Mouse (Mus musculus) MEL (cell line): Measurements from ENCODE around the gene Vmn1r47. TPM values are rescaled to one million over a fixed set of nuclear protein-coding genes. Genes with fewer than 3 reads are reported as not detected.
"Not testable (repeated sequence)": the region's sequence is repeated elsewhere in the genome, so short reads cannot be mapped to it uniquely, and the experiment has no call there.

Experiments used
- DNase-seq: peaks from one replicate; pipeline ENCODE4 v3.0.0; 2011; ENCODE audit warnings: low read depth, low spot score
- H3K27ac ChIP-seq: 2 replicates; pipeline ENCODE4 v1.5.1; 2012; ENCODE audit warnings: low read depth, mild to moderate bottlenecking, control low read depth, low read length, moderate library complexity; ENCODE audit not compliant: control insufficient read depth
- H3K27me3 ChIP-seq, 2 experiments: fragments of 150-350 bp in 1 of 2; sonication (generic) in 1 of 2; 2 replicates each; pipeline ENCODE4 v1.6.1; 2012; ENCODE audit warnings: low read length in 2 of 2, mild to moderate bottlenecking in 2 of 2, improper control_type of control experiment in 1 of 2, moderate library complexity in 1 of 2; ENCODE audit not compliant: insufficient read depth in 2 of 2, control insufficient read depth in 1 of 2
- H3K36me3 ChIP-seq, 2 experiments: 2 replicates each; pipeline ENCODE4 v1.6.1; 2012 to 2014; ENCODE audit warnings: low read length in 2 of 2, improper control_type of control experiment in 1 of 2, inconsistent platforms in 1 of 2, mild to moderate bottlenecking in 1 of 2; ENCODE audit not compliant: insufficient read depth in 2 of 2, control insufficient read depth in 1 of 2
- H3K4me1 ChIP-seq, 2 experiments: fragments of 150-350 bp in 1 of 2; sonication (generic) in 1 of 2; 2 replicates each; pipeline ENCODE4 v1.6.1; 2012; ENCODE audit warnings: low read length in 2 of 2, improper control_type of control experiment in 1 of 2, mild to moderate bottlenecking in 1 of 2; ENCODE audit not compliant: insufficient read depth in 2 of 2, control insufficient read depth in 1 of 2
- H3K4me3 ChIP-seq, 2 experiments: fragments of 150-350 bp in 1 of 2; sonication (generic) in 1 of 2; 2 replicates each; pipeline ENCODE4 v1.5.1; 2012; ENCODE audit warnings: low read depth in 2 of 2, low read length in 2 of 2, mild to moderate bottlenecking in 2 of 2, moderate library complexity in 2 of 2, control low read depth in 1 of 2, improper control_type of control experiment in 1 of 2; ENCODE audit not compliant: control insufficient read depth in 1 of 2, insufficient read depth in 1 of 2
- H3K79me2 ChIP-seq: 2 replicates; pipeline ENCODE4 v1.6.1; 2012; ENCODE audit warnings: mild to moderate bottlenecking, low read length, moderate library complexity; ENCODE audit not compliant: control insufficient read depth, poor library complexity, insufficient read depth
- H3K9ac ChIP-seq: 2 replicates; pipeline ENCODE4 v1.6.1; 2012; ENCODE audit warnings: low read depth, mild to moderate bottlenecking, control low read depth, low read length, moderate library complexity; ENCODE audit not compliant: control insufficient read depth, poor library complexity, severe bottlenecking
- H3K9me3 ChIP-seq: fragments of 150-350 bp; sonication (generic); replicated peaks from 2 replicates; pipeline ENCODE4 v1.6.1; 2012; ENCODE audit warnings: mild to moderate bottlenecking, low read length, improper control_type of control experiment, moderate library complexity; ENCODE audit not compliant: insufficient read depth
- CHD1 ChIP-seq: IDR thresholded peaks from 2 replicates; pipeline ENCODE4 v1.6.1; 2012; ENCODE audit warnings: low read depth, mild to moderate bottlenecking, inconsistent platforms, low read length, improper control_type of control experiment
- CTCF ChIP-seq, 3 experiments: IDR thresholded peaks in 2 of 3; conservative IDR thresholded peaks in 1 of 3; 2 replicates each; pipeline ENCODE4 v1.5.1; 2011 to 2012; ENCODE audit warnings: low read length in 3 of 3, low read depth in 2 of 3, mild to moderate bottlenecking in 2 of 3, improper control_type of control experiment in 1 of 3, inconsistent platforms in 1 of 3, mixed read lengths in 1 of 3, moderate library complexity in 1 of 3; ENCODE audit not compliant: control insufficient read depth in 1 of 3, insufficient read depth in 1 of 3, poor library complexity in 1 of 3, severe bottlenecking in 1 of 3
- GABPA ChIP-seq: IDR thresholded peaks from 2 replicates; pipeline ENCODE4 v1.6.1; 2012; ENCODE audit warnings: low read depth, mild to moderate bottlenecking, inconsistent platforms, low read length, improper control_type of control experiment, moderate library complexity
- GATA1 ChIP-seq: IDR thresholded peaks from 2 replicates; pipeline ENCODE4 v1.6.1; 2011; ENCODE audit warnings: low read depth, low read length, improper control_type of control experiment
- MXI1 ChIP-seq: IDR thresholded peaks from 2 replicates; pipeline ENCODE4 v1.6.1; 2011; ENCODE audit warnings: mild to moderate bottlenecking, low read depth, low read length, improper control_type of control experiment
- RCOR1 ChIP-seq: IDR thresholded peaks from 2 replicates; pipeline ENCODE4 v1.6.1; 2012; ENCODE audit warnings: low read depth, mild to moderate bottlenecking, inconsistent platforms, low read length, improper control_type of control experiment
- SIN3A ChIP-seq: IDR thresholded peaks from 2 replicates; pipeline ENCODE4 v1.6.1; 2012; ENCODE audit warnings: low read length, improper control_type of control experiment, inconsistent platforms
- SMC3 ChIP-seq: IDR thresholded peaks from 2 replicates; pipeline ENCODE4 v1.6.1; 2011; ENCODE audit warnings: low read depth, low read length, improper control_type of control experiment
- TBP ChIP-seq: IDR thresholded peaks from 2 replicates; pipeline ENCODE4 v1.8.0; 2011; ENCODE audit warnings: low read depth, low read length, improper control_type of control experiment
- polyA plus RNA-seq, 2 experiments: library from polyadenylated mRNA; stranded (reverse) in 1 of 2; unstranded in 1 of 2; fragments of >175 nt in 1 of 2; fragments of >200 nt in 1 of 2; gene quantifications; 2 replicates each; pipeline versions ENCODE4 v1.2.1 to v1.2.4; 2012; ENCODE audit warnings: low replicate concordance in 2 of 2, low read depth in 1 of 2; ENCODE audit not compliant: insufficient read length in 2 of 2, insufficient read depth in 1 of 2, missing spikeins in 1 of 2
- total RNA-seq: library from RNA; depleted of rRNA; stranded (reverse); fragments of 300-350 nt; gene quantifications from 2 replicates; pipeline ENCODE4 v1.2.3, GENCODE M21; 2012; rRNA removed

Gene Vmn1r47
- total and polyA plus RNA-seq, 3 experiments: not detected

DNA sequence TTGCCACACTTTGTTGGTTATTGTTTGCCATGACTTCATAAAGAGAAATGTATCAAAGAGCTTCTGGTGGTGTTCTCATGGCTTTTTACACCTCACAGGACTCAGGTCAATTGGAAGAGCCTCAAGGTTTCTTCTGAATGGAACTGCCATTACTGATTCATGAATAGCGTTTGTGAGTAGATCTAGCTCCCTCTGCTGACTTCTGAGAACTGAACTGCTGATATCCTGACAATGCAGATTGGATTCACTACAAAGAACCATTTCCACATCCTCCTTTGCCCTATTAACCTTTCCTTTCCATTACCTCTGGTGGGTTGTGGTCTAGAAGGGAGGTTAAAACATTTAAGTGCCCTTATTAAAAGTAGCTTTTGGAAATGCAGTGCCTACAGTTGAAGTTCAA, 30.0 kb upstream of the Vmn1r47 start:
- TF ChIP-seq SIN3A: no peak
- TF ChIP-seq GABPA: no peak
- no peak for TF ChIP-seq CTCF (IDR thresholded peaks at IDR 0.05 in 2 of 3, conservative IDR thresholded peaks at IDR 0.05 in 1 of 3; ENCODE audit: control insufficient read depth in 1 of 3, insufficient read depth in 1 of 3, low read depth in 2 of 3, low read length in 3 of 3, poor library complexity in 1 of 3, severe bottlenecking in 1 of 3)
- no peak for TF ChIP-seq TBP
- no peak for TF ChIP-seq GATA1
- no peak for TF ChIP-seq RCOR1
- TF ChIP-seq SMC3: no peak
- TF ChIP-seq MXI1: no peak
- TF ChIP-seq CHD1: no peak
- TF ChIP-seq, all 39 proteins: peak for 0

DNA sequence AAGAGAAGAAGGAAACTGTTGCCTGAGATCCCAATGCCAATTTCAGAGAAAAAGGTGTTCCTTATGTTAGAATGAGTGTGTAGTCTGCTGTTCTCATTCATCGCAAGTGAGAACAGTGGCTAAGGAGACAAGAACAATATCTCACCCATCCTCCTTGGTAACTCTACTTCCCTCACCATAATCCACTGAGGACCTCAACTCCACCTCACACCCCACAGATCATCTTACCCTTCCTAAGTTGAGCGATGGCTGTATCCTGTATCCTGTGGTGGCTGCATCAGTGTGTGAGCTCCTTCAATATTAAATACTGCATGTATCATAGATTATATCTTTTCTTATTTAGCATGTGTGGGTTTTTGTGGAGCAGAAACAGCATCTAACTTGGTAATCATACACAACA, 20.8 kb downstream of the Vmn1r47 start, which contains the start of gene Vmn1r48:
Gene Vmn1r48, minus strand, starts transcription at position 101 of the 400 bp plus-strand sequence.
- not testable (repeated sequence) for H3K4me1 ChIP-seq, H3K36me3 ChIP-seq, H3K4me3 ChIP-seq, H3K9ac ChIP-seq, H3K27me3 ChIP-seq, H3K9me3 ChIP-seq, H3K79me2 ChIP-seq, H3K27ac ChIP-seq, DNase-seq

More for the DNA sequence above, 30.0 kb upstream of the Vmn1r47 start:
- H3K4me1 ChIP-seq: no peaks in the 10 kb centered on the region
- no peaks in the 10 kb centered on the region for H3K27me3 ChIP-seq
- H3K4me3 ChIP-seq: no peak overlapping the region
- DNase-seq: no peak
- H3K27ac ChIP-seq: no peak overlapping the region
- no peaks in the 10 kb centered on the region for H3K79me2 ChIP-seq
- no peak overlapping the region for H3K9ac ChIP-seq
- H3K9me3 ChIP-seq: no peaks in the 10 kb centered on the region
- H3K36me3 ChIP-seq: no peaks in the 10 kb centered on the region

Other genes with a start within 250 kb of the Vmn1r47 start
- gene Vmn1r42, start 139.7 kb upstream of the Vmn1r47 start, total RNA-seq: not detected in 2 replicates
- gene Vmn1r42, start 139.7 kb upstream of the Vmn1r47 start, polyA plus RNA-seq: not detected
- gene Vmn1r43, start 139.7 kb upstream of the Vmn1r47 start, total RNA-seq: not detected in 2 replicates
- gene Vmn1r43, start 139.7 kb upstream of the Vmn1r47 start, polyA plus RNA-seq: under 1 TPM in 1 of 2 experiments, not detected in 1; 0.11 TPM
- not detected in 2 replicates for gene Vmn1r44, start 132.5 kb upstream of the Vmn1r47 start, total RNA-seq
- gene Vmn1r44, start 132.5 kb upstream of the Vmn1r47 start, polyA plus RNA-seq: not detected
- not detected in 2 replicates for gene Vmn1r45, start 75.5 kb upstream of the Vmn1r47 start, total RNA-seq
- not detected for gene Vmn1r45, start 75.5 kb upstream of the Vmn1r47 start, polyA plus RNA-seq
- not detected in 2 replicates for gene Vmn1r46, start 46.8 kb upstream of the Vmn1r47 start, total RNA-seq
- gene Vmn1r46, start 46.8 kb upstream of the Vmn1r47 start, polyA plus RNA-seq: not detected
- gene Vmn1r48, start 20.7 kb downstream of the Vmn1r47 start, total RNA-seq: not detected in 2 replicates
- gene Vmn1r48, start 20.7 kb downstream of the Vmn1r47 start, polyA plus RNA-seq: not detected
- not detected in 2 replicates for gene Vmn1r49, start 62.4 kb downstream of the Vmn1r47 start, total RNA-seq
- gene Vmn1r49, start 62.4 kb downstream of the Vmn1r47 start, polyA plus RNA-seq: not detected
- gene Vmn1r50, start 85.3 kb downstream of the Vmn1r47 start, total RNA-seq: not detected in 2 replicates
- not detected for gene Vmn1r50, start 85.3 kb downstream of the Vmn1r47 start, polyA plus RNA-seq
- gene Vmn1r51, start 106.4 kb downstream of the Vmn1r47 start, total RNA-seq: not detected in 2 replicates
- not detected for gene Vmn1r51, start 106.4 kb downstream of the Vmn1r47 start, polyA plus RNA-seq
- not detected in 2 replicates for gene Vmn1r52, start 158.7 kb downstream of the Vmn1r47 start, total RNA-seq
- gene Vmn1r52, start 158.7 kb downstream of the Vmn1r47 start, polyA plus RNA-seq: not detected
- gene V1ra8, start 186.6 kb downstream of the Vmn1r47 start, total RNA-seq: not detected in 2 replicates
- not detected for gene V1ra8, start 186.6 kb downstream of the Vmn1r47 start, polyA plus RNA-seq
- not detected in 2 replicates for gene Vmn1r53, start 208.3 kb downstream of the Vmn1r47 start, total RNA-seq
- not detected for gene Vmn1r53, start 208.3 kb downstream of the Vmn1r47 start, polyA plus RNA-seq
- not detected in 2 replicates for gene Vmn1r54, start 230.2 kb downstream of the Vmn1r47 start, total RNA-seq
- not detected for gene Vmn1r54, start 230.2 kb downstream of the Vmn1r47 start, polyA plus RNA-seq